Mouse (Mus musculus) layer of hippocampus, postnatal 14 days (tissue): ENCODE measurements around the gene Ascl2. TPM values are rescaled to one million over a fixed set of nuclear protein-coding genes. Genes with fewer than 3 reads are reported as not detected.

Experiments
- DNase-seq, 2 experiments: peaks; one replicate each; pipeline ENCODE4 v3.0.0; 2021 to 2022; ENCODE audit warnings: low spot score in 2 of 2, mixed read lengths in 1 of 2
- total RNA-seq, 2 experiments: library from RNA; stranded (reverse); gene quantifications; 2 replicates each; pipeline ENCODE4 v1.2.3; 2021

The Ascl2 gene
- total RNA-seq, 2 experiments from 2014 or later: 0.21 TPM; not detected in 1

GRCm38 (mm10) chr7:142918641-142919628 is 50.1 kb downstream of the Ascl2 start:
- peak; percentile 88 to 90 for DNase-seq

- no peak for DNase-seq
These were observed 51.4 kb downstream of the Ascl2 start for GRCm38 (mm10) chr7:142917659-142918058.

Other genes with a start within 250 kb of the Ascl2 start
- not detected for gene Ins2, start 225.9 kb downstream of the Ascl2 start, total RNA-seq
- gene Th, start 38.1 kb downstream of the Ascl2 start, total RNA-seq: under 1 TPM; 0.33 to 0.65 TPM
- under 1 TPM in 1 of 2 experiments, not detected in 1; 0.19 TPM for gene Tspan32, start 35.8 kb upstream of the Ascl2 start, total RNA-seq
- 100 to 1,000 TPM; 495 to 503 TPM for gene Cd81, start 83.5 kb upstream of the Ascl2 start, total RNA-seq
- 10 to 100 TPM; 51.8 to 56.9 TPM for gene Tssc4, start 100.0 kb upstream of the Ascl2 start, total RNA-seq
- under 1 TPM; 0.24 to 0.44 TPM for gene Trpm5, start 125.4 kb upstream of the Ascl2 start, total RNA-seq
- gene Kcnq1, start 137.1 kb upstream of the Ascl2 start, total RNA-seq: 1 to 10 TPM; 1.0 to 1.6 TPM